Mouse (Mus musculus) kidney, adult 2 months (tissue): Measurements from ENCODE around the gene Rerg.

ENCODE experiments used
- CTCF ChIP-seq: fragments of 200-500 bp; conservative IDR thresholded peaks from 2 replicates; pipeline ENCODE4 v1.5.1; 2011; ENCODE audit warnings: low read depth, mild to moderate bottlenecking, control low read depth, low read length, moderate library complexity, mixed read lengths; ENCODE audit not compliant: insufficient read depth, insufficient read length
- POLR2A ChIP-seq: fragments of 200-500 bp; IDR thresholded peaks from one replicate; pipeline ENCODE4 v1.6.1; 2011; ENCODE audit warnings: low read depth, low read length, control low read depth

DNA sequence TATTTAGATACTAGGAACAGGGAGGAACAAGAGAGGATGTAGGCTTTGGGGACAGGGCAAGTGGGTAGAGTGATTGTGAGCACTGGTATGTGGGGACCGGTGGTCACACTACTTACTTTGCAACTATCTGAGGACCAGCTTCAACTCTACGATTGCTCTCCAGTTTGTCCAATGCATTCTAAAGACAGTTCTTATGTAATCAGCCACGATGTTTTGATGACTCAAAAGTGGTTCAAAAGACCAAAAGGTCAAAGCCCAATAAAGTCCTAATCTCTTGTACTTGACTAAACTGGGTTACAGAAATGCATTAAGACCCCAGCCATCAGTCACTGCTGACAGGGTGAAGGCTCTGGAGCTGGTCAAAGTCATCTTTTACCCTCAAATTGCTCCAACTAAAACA, 45.3 kb downstream of the Rerg start:
- TF ChIP-seq CTCF (no peak), POLR2A (no peak)
